Mouse (Mus musculus): ENCODE data around the gene Stac2.

GRCm38 (mm10) chr11:98077086-98077485 lies 23.8 kb upstream of the Stac2 start:
- TF ChIP-seq CTCF (IDR thresholded peaks at IDR 0.05; ENCODE audit: control insufficient read depth, insufficient read depth, low read length), result no peak
- TF ChIP-seq POLR2A (IDR thresholded peaks at IDR 0.05; ENCODE audit: borderline replicate concordance, control insufficient read depth, low read depth, low read length), result no peak

Measured in bone marrow, adult 2 months (tissue).